Mouse (Mus musculus) MEL (cell line): ENCODE measurements around the gene Rplp0.

Experiments used
- CTCF ChIP-seq, 3 experiments: IDR thresholded peaks in 2 of 3; conservative IDR thresholded peaks in 1 of 3; 2 replicates each; pipeline ENCODE4 v1.5.1; 2011 to 2012; ENCODE audit warnings: low read length in 3 of 3, low read depth in 2 of 3, mild to moderate bottlenecking in 2 of 3, improper control_type of control experiment in 1 of 3, inconsistent platforms in 1 of 3, mixed read lengths in 1 of 3, moderate library complexity in 1 of 3; ENCODE audit not compliant: control insufficient read depth in 1 of 3, insufficient read depth in 1 of 3, poor library complexity in 1 of 3, severe bottlenecking in 1 of 3
- ETS1 ChIP-seq: IDR thresholded peaks from 2 replicates; pipeline ENCODE4 v1.6.1; 2012; ENCODE audit warnings: low read depth, mild to moderate bottlenecking, inconsistent platforms, low read length, improper control_type of control experiment, moderate library complexity
- JUND ChIP-seq: IDR thresholded peaks from 2 replicates; pipeline ENCODE4 v1.6.1; 2011; ENCODE audit warnings: low read depth, mild to moderate bottlenecking, improper control_type of control experiment, low read length
- MAX ChIP-seq: IDR thresholded peaks from 2 replicates; pipeline ENCODE4 v1.6.1; 2011; ENCODE audit warnings: low read length, improper control_type of control experiment
- SMC3 ChIP-seq: IDR thresholded peaks from 2 replicates; pipeline ENCODE4 v1.6.1; 2011; ENCODE audit warnings: low read depth, low read length, improper control_type of control experiment
- TAL1 ChIP-seq: IDR thresholded peaks from 2 replicates; pipeline ENCODE4 v1.6.1; 2012; ENCODE audit warnings: mild to moderate bottlenecking, inconsistent platforms, low read length, moderate library complexity, mixed read lengths
- UBTF ChIP-seq: IDR thresholded peaks from 2 replicates; pipeline ENCODE4 v1.6.1; 2012; ENCODE audit warnings: low read depth, mild to moderate bottlenecking, inconsistent platforms, low read length, improper control_type of control experiment, moderate library complexity, borderline replicate concordance; ENCODE audit not compliant: insufficient read depth
- USF1 ChIP-seq: IDR thresholded peaks from 2 replicates; pipeline ENCODE4 v1.6.1; 2014; ENCODE audit warnings: low read depth, mild to moderate bottlenecking, inconsistent platforms, low read length, improper control_type of control experiment, moderate library complexity

DNA sequence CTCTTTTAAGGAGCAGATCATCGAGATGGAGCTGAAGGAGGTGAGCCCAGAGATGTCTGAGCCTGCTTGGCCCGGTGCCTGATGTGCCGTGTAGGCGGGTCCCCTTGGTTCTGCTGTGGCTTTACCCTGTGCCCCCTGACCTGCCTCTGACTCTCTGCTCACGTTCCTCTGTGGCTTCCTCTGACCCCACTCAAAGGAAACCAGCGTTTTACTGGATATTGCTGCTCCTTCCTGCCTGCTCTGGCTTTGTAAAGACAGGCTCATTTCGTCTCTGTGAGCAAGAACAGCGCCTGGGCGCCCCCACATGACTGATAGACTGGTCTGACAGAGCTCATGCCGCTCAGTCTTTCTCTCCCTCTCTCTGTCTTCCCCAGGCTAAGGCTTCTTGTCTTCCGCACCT is 31.8 kb downstream of the Rplp0 start:
- TF ChIP-seq JUND (no peak), CTCF (IDR thresholded peaks at IDR 0.05 in 2 of 3, conservative IDR thresholded peaks at IDR 0.05 in 1 of 3; ENCODE audit: control insufficient read depth in 1 of 3, insufficient read depth in 1 of 3, low read depth in 2 of 3, low read length in 3 of 3, poor library complexity in 1 of 3, severe bottlenecking in 1 of 3) (no peak), USF1 (no peak), SMC3 (no peak), TAL1 (no peak), ETS1 (no peak), MAX (no peak), UBTF (no peak)
